Mouse (Mus musculus): ENCODE results near the gene Nol10. TPM values are rescaled to one million over a fixed set of nuclear protein-coding genes. Genes with fewer than 3 reads are reported as not detected.

Nol10 gene
- total and polyA plus RNA-seq, 2 experiments from 2014 or later = 2.2 to 7.6 TPM

DNA sequence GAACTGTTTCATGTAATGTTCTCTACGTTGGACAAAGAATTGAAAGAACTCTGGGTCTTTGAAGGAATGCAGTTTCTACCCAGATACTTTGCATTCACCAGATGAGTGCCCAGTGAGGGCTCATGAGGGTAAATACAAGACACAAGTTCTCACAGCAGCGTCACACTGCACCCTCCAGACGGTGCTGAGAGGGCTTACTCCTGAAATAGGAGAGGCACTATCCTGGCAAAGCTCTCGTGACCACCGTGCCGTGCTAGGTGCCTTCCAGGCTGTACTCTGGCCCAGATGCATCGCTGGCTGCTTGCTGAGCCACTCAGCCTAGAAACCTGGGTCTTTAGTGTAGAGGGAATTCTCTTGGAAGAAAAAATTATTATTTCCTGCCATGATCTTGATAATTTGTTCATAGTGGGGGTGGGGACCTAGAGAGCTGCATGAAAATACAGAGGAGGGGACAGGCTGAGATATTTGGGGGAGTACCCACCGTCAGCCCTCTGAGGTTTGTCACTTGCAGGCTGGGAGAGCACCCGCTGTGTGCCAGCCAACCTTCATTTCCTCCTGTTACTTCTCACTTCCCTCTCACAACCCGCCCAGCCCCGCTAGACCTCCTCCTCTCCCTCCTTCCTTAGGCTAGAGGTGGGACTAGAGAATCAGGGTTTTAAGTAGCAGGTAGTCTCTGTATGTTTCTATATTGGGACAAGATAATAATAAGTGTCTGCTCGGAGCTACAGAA is 63.7 kb downstream of the Nol10 start:
- no peaks in the 10 kb centered on the region for H3K9me3 ChIP-seq (replicated peaks; ENCODE audit: control insufficient read depth, low read length)
- H3K36me3 ChIP-seq (replicated peaks; ENCODE audit: control insufficient read depth, insufficient read depth, low read length) = peaks cover 24% of the 10 kb centered on the region
- no peak overlapping the region for H3K9ac ChIP-seq (replicated peaks; ENCODE audit: low read depth, low read length)
- no peak overlapping the region for H3K27ac ChIP-seq (ENCODE audit: low read depth)
- no peaks in the 10 kb centered on the region for H3K4me1 ChIP-seq (ENCODE audit: control insufficient read depth, insufficient read depth)
- ATAC-seq (ENCODE audit: insufficient read depth, low read depth) (no peak), DNase-seq (ENCODE audit: low spot score) (no peak)
- no peaks in the 10 kb centered on the region for H3K27me3 ChIP-seq (ENCODE audit: control insufficient read depth, insufficient read depth, low read length)
- no peak overlapping the region for H3K4me3 ChIP-seq (ENCODE audit: low read depth, low read length)
- H3K4me2 ChIP-seq (ENCODE audit: low read depth, low read length) = no peak overlapping the region
- WGBS = 37% methylated on average over 12 of the region's 12 CpGs
- TF ChIP-seq CTCF (IDR thresholded peaks at IDR 0.05; ENCODE audit: low read depth) = no peak
- TF ChIP-seq EP300 (IDR thresholded peaks at IDR 0.05; ENCODE audit: low read depth) = no peak

DNA sequence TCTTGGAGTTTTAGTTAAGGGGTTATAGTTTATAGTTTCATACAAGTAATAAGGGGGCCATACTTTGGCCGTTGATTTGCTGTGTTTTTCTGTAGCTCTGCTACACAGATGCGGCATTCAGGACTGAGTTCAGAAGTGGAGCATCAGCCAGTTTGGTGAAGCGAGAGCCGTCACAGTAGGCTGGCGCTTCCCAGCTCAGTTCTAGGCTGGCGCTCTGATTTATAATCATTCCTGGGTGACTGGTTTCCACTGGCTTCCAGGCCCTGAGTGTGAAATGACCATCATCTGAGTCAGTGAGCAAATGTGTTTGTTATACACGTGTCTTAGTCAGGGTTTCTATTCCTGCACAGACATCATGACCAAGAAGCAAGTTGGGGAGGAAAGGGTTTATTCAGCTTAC is 66.5 kb downstream of the Nol10 start:
- WGBS = 93% methylated on average over 7 of the region's 7 CpGs

DNA sequence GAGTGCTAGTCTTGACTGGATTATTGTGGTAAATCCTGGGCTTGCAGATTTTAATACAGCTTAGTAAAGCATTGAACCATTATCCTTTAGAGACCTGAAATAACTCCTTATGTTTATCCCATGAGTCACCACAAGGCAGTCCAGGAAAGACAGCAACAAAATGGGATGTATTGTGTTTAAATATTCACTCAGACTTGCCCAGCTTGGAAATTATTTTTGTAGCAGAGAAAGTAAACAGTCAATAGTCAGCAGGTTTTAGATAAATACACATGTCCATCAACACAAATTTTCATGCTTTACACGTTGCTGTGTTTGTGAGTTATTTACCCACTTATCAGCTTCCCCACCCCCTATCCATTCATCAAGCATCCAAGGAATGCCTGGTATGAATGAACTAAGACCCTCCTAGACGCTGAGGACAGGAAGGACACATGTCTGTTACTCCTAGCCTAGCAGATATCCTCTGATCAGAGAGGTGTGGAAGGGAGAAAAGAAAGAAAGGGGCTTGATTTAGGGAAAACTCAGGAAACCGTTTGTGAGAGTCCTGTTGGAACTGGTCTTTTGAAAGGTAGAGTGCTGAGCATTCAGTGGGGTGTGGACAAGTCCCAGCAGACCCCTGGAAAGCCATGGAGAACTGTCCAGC is 72.0 kb downstream of the Nol10 start:
- ATAC-seq (ENCODE audit: insufficient read depth, low read depth) = no peak
- H3K9ac ChIP-seq (replicated peaks; ENCODE audit: low read depth, low read length) = no peak overlapping the region
- H3K4me2 ChIP-seq (ENCODE audit: low read depth, low read length) = no peak overlapping the region
- no peak overlapping the region for H3K4me3 ChIP-seq (ENCODE audit: low read depth, low read length)
- DNase-seq (ENCODE audit: low spot score) = no peak
- WGBS = 9% methylated on average over 3 of the region's 3 CpGs
- peaks cover 22% of the 10 kb centered on the region for H3K36me3 ChIP-seq (replicated peaks; ENCODE audit: control insufficient read depth, insufficient read depth, low read length)
- TF ChIP-seq EP300 (IDR thresholded peaks at IDR 0.05; ENCODE audit: low read depth) (no peak), CTCF (IDR thresholded peaks at IDR 0.05; ENCODE audit: low read depth) (no peak)
- no peaks in the 10 kb centered on the region for H3K27me3 ChIP-seq (ENCODE audit: control insufficient read depth, insufficient read depth, low read length)
- H3K27ac ChIP-seq (ENCODE audit: low read depth) = no peak overlapping the region
- peaks cover 14% of the 10 kb centered on the region for H3K4me1 ChIP-seq (ENCODE audit: control insufficient read depth, insufficient read depth)
- no peaks in the 10 kb centered on the region for H3K9me3 ChIP-seq (replicated peaks; ENCODE audit: control insufficient read depth, low read length)

More for the DNA sequence above, 66.5 kb downstream of the Nol10 start:
- Histone ChIP-seq H3K27ac (ENCODE audit: low read depth) (no peak overlapping the region), H3K4me2 (ENCODE audit: low read depth, low read length) (no peak overlapping the region), H3K9ac (replicated peaks; ENCODE audit: low read depth, low read length) (no peak overlapping the region), H3K9me3 (replicated peaks; ENCODE audit: control insufficient read depth, low read length) (no peaks in the 10 kb centered on the region), H3K4me1 (ENCODE audit: control insufficient read depth, insufficient read depth) (peaks cover 8% of the 10 kb centered on the region), H3K36me3 (replicated peaks; ENCODE audit: control insufficient read depth, insufficient read depth, low read length) (peaks cover 14% of the 10 kb centered on the region), H3K4me3 (ENCODE audit: low read depth, low read length) (no peak overlapping the region), H3K27me3 (ENCODE audit: control insufficient read depth, insufficient read depth, low read length) (no peaks in the 10 kb centered on the region)
- no peak for ATAC-seq (ENCODE audit: insufficient read depth, low read depth)
- DNase-seq (ENCODE audit: low spot score) = no peak
- TF ChIP-seq EP300 (IDR thresholded peaks at IDR 0.05; ENCODE audit: low read depth) = no peak
- no peak for TF ChIP-seq CTCF (IDR thresholded peaks at IDR 0.05; ENCODE audit: low read depth)

DNA sequence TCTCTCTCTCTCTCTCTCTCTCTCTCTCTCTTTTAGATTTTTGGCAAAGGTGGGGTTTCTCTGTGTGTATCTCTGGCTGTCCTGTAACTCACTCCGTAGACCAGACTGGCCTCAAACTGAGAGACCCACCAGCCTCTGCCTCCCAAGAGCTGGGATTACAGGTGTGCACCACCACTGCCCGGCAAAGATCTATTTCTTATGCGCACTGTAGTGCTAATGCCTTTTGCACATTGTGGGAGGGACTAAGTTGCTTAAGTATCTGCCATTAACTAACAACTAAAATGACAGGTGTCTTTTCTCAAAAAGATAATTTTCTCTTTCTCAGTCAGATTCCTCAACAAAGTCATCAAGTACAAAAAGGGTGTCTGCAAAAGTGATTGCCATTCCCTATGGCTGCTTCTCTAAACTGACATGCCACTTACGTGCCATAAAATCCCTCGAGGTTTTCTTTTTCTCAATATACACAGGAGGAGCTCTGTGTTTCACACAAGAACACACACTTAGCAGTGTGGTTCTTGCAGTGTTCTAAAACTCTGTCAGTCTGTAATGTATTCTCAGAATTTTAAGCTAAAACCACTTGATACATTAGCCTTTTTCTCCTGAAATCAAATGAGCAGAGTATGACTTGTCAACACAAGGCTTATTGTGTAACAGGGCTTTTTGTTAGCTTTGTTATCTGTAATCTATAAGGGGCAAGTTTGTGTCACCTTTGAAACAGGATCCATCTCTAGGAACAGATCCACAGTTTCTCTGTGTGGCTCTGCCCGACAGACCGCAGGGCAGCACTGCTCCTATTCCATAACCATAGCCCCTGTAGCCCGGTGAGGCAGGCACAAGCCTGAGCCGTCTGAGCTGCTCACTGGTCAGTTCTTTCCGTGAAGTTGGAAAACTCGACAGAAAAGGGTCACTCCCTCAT is 77.3 kb downstream of the Nol10 start:
- DNase-seq (ENCODE audit: low spot score) (no peak), ATAC-seq (ENCODE audit: insufficient read depth, low read depth) (no peak)
- no peak overlapping the region for H3K27ac ChIP-seq (ENCODE audit: low read depth)
- no peaks in the 10 kb centered on the region for H3K27me3 ChIP-seq (ENCODE audit: control insufficient read depth, insufficient read depth, low read length)
- peaks cover under 1% of the 10 kb centered on the region; the same call in 1 of the 2 replicates for H3K4me1 ChIP-seq (ENCODE audit: control insufficient read depth, insufficient read depth)
- H3K9ac ChIP-seq (replicated peaks; ENCODE audit: low read depth, low read length) = no peak overlapping the region
- peaks cover 32% of the 10 kb centered on the region for H3K36me3 ChIP-seq (replicated peaks; ENCODE audit: control insufficient read depth, insufficient read depth, low read length)
- no peak overlapping the region for H3K4me3 ChIP-seq (ENCODE audit: low read depth, low read length)
- H3K4me2 ChIP-seq (ENCODE audit: low read depth, low read length) = no peak overlapping the region
- no peaks in the 10 kb centered on the region for H3K9me3 ChIP-seq (replicated peaks; ENCODE audit: control insufficient read depth, low read length)
- no peak for TF ChIP-seq CTCF (IDR thresholded peaks at IDR 0.05; ENCODE audit: low read depth)
- TF ChIP-seq EP300 (IDR thresholded peaks at IDR 0.05; ENCODE audit: low read depth) = no peak
- WGBS = 78% methylated on average over 11 of the region's 11 CpGs

DNA sequence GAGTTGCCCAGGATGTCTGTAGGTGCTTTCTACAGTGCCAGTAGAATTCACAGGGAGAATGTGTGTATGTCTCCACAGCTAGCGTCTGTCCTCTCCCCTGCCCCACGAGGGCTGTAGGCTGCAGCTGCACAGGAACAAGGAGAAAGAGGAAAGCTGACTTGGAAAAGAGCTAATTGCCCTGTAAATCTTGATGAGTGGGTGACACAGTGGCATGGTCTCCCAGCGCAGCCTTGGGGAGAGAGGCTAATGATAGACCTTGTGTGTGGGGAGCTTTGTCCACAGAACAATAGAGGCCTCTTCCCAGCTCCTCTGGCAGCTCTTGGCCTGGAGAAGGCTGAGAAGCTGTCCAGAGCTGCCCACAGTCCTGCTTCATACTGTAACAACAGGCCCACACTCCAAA is 78.5 kb downstream of the Nol10 start:
- TF ChIP-seq CTCF (IDR thresholded peaks at IDR 0.05; ENCODE audit: low read depth) = no peak
- TF ChIP-seq EP300 (IDR thresholded peaks at IDR 0.05; ENCODE audit: low read depth) = no peak
- Histone ChIP-seq H3K9me3 (replicated peaks; ENCODE audit: control insufficient read depth, low read length) (no peaks in the 10 kb centered on the region), H3K36me3 (replicated peaks; ENCODE audit: control insufficient read depth, insufficient read depth, low read length) (peaks cover 34% of the 10 kb centered on the region), H3K4me3 (ENCODE audit: low read depth, low read length) (no peak overlapping the region), H3K4me1 (ENCODE audit: control insufficient read depth, insufficient read depth) (no peaks in the 10 kb centered on the region), H3K4me2 (ENCODE audit: low read depth, low read length) (no peak overlapping the region), H3K27ac (ENCODE audit: low read depth) (no peak overlapping the region), H3K9ac (replicated peaks; ENCODE audit: low read depth, low read length) (no peak overlapping the region), H3K27me3 (ENCODE audit: control insufficient read depth, insufficient read depth, low read length) (no peaks in the 10 kb centered on the region)
- 69% methylated on average over 3 of the region's 3 CpGs for WGBS
- no peak for DNase-seq (ENCODE audit: low spot score)
- no peak for ATAC-seq (ENCODE audit: insufficient read depth, low read depth)

All from heart, postnatal 0 days (tissue).